Mouse (Mus musculus) thymus, postnatal 4 days (tissue): ENCODE measurements around the gene Tnni1.

Experiments used
- DNase-seq: peaks from one replicate; pipeline ENCODE4 v3.0.0; 2021

Gene Tnni1

DNA sequence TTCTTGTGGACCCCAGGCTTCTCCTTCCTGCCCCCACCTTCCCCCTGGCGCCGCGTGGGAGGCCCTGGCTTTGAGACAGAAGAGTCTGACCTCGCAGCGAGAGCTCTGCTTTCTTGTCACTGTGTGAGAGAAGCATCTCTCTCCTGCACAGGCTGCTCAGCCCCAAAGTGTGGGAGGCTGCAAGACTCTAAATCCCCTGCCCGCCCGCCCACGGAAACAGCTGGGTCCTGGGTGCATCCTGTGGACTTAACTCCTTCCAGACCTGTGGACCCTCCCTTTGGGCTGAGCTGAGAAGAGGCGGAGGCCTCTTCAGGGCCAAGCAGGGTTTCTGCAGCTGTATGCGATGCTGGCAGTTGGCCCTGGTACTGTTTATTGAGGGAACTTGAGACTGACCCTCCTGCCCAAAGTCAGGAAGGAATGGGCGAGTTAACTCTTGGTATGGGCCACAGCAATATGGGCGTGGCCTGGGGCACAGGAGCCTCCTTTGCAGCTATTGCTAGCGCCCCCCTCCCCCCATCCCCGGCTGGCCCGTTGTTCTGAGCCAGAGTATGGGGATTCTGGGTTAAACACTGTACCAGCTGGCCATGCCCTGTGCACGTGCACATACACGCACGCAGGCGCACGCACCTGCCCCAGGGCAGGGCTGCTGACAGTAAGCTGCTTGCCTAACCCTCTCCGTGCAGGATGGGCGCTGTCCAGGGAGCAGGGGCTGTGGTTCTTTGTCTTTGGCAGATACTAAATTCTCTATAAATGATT, at the start of gene Tnni1:
Gene Tnni1 (plus strand): TSS at position 655 of the 756 bp plus-strand sequence.
- DNase-seq: peak; percentile 67

DNA sequence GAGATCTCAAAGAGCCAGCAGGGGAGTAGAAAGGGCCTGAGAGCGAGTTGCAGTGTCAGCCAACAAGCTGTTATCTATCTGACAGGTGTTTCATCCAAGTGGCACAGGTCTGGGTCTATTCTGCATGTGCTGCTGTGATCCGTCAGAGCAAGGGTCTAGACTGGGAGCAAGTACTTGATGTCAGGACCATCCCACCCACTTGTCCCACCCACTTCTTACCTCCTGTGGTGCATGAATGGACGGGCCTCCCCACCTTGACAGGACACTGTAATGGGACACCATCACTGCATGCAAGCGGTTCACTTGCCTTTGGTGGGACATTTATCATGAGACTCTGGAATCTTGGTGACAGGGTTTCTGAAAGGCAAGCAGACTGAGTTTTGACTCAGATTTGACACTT, 49.4 kb upstream of the Tnni1 start:
- no peak for DNase-seq

GRCm38 (mm10) chr1:135730296-135730695, 48.9 kb upstream of the Tnni1 start:
- peak; percentile 28 for DNase-seq

DNA sequence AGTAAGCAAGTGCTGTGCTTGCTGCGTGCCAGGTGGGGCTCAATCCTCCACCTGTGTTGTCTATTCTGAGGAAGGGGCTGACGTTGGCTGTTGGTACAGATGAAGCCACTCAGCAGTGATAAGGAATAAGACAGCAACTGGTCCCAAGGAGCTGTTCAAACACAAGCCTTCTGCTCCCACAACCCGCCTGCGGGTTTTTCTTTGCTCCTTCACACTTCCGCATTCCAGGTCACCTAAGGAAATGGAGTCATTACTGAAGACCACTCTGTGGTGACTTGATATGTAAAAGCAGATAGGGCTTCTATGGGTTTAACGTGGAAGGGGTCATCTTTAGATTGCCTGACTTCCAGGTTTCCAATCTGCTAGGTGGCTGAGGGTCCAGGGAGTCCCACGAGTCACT, 47.8 kb upstream of the Tnni1 start:
- no peak for DNase-seq

DNA sequence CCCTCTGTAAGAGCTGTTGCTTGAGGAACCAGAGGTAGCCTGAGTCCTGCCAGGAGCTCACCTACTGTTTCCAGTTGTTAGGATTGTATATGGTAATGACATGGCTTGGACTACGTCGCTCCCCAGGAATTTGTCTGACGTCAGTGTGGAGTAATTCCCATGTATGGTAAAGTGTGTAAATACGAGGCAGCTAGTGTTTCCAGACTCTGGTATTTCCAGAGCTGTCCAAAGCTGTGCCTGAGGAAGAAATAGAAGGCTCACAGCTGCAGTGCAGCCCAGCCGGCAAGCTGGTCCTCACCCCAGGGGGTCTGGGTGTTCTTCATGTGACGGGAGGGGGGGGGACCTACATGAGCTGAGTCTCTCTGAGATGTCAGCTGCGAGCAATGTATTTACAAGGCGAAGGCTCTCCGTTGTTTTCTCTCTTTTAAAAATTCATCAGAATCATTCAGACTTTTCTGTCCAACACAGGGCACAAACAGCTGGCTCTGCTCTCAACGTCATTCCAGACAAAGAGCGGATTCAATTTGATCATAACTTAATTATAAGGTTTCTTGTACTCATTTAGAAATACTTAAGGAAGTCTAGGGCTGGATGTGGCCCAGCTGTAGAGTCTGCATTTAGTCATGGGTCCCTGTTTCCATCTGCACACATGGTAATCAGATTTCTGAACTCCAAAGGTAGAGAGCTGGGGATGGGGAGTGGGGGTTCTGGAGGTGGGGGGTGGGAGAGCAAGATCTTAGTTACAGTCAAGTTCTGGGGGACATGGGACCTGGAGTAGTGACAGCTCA, 47.1 kb upstream of the Tnni1 start:
- no peak for DNase-seq

DNA sequence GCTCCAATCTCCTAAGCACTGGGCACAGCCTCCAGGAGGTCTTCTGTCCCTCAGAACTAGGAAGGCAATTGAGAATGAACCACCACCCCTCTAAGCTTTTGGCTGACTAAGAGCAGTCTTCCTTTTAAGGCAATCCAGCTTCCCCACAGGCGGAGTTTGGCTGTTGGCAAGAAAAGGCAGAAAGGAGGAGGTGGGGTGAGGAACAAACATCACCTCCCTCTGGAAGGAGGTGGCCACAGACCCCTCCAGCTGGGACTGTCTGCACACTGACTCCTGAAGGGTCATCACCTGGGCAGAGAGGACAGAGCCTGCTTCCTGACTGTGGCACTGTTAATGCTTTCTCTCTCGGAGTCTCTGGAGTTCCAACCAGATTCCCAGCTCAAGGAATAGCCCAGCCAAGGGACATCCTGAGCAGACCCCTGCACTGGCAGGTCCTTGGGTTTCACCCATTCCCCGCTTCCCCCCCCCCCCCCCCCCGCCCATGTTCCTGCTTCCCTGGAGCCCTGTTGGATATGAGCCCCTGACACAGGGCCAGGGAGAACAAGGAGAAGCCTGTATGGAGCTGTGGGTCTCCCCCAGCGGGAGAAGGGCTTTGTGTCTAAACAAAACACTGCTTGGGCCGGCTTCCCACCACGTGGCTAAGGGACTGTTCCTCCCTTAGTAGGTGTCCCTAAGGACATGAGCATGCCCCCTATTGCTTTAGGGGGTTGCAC, 44.9 kb upstream of the Tnni1 start:
- DNase-seq: no peak

DNA sequence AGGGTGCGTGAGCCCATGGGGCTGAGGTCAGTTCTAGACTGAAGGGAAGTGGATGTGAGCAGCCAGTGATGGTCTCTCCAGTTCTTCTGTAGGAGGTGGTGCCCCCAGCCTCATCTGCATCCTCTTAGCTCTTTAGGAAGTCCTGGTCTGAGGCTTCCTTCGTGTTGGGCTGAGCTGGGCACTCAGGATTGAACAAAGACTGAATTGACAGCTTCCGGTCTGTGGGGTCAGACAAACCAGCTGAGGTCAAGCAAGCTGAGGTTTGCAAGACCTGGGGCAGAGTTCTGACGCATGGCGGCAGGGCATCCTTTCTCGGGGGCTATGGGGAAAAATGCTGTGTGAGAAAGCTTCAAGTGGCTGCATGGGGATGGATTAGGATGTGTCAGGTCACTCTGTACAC, 43.8 kb upstream of the Tnni1 start:
- no peak for DNase-seq

- no peak for DNase-seq
Measured at GRCm38 (mm10) chr1:135744987-135745386, 34.2 kb upstream of the Tnni1 start.

GRCm38 (mm10) chr1:135746248-135746647, 33.0 kb upstream of the Tnni1 start:
- no peak for DNase-seq

DNA sequence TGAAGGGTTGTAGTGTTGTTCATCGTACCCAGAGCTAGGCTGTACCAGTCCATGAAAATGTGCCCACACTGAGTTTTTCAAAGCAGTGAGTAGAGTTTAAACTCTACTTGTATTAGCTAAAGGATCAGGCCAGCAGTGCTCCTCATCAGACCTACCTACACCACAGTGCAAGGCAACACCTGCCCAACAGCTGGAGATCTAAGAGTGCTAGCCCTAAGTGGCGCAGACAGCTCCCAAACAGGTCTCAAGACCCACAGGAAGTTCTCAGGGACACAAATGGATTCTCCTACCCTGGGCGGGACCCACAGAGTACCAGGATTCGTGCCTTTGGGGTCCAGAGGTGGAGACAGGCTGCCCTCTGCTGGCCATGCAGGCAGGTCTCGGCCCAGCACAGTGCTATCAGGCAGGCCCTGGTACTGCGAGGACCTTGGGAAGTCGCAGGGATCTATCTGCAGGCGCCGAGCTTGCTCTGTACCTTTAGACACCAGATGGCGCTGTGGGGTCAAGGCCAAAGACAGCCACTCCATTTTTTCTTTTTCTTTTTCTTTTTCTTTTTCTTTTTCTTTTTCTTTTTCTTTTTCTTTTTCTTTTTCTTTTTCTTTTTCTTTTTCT, 26.4 kb upstream of the Tnni1 start:
- DNase-seq: peak; percentile 96

DNA sequence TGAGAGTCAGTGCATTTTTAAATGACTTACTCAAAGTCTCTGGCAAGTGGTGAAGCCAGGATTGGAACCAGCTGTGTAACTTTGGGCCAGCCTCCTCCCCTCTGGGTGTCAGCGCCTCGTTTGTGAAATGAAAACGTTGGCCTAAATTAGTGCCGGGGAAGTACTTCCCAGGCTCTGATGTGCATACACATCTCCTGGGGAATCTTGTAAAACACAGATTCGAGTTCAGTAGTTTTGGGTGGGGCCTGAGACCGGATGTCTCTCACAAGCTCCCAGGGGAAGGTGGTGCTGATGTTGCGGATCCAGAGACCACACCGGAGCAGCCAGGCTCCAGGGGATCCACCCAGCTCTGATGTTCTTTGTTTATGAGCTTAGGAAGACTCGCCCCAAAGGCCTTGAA, 23.9 kb upstream of the Tnni1 start:
- DNase-seq: no peak

DNA sequence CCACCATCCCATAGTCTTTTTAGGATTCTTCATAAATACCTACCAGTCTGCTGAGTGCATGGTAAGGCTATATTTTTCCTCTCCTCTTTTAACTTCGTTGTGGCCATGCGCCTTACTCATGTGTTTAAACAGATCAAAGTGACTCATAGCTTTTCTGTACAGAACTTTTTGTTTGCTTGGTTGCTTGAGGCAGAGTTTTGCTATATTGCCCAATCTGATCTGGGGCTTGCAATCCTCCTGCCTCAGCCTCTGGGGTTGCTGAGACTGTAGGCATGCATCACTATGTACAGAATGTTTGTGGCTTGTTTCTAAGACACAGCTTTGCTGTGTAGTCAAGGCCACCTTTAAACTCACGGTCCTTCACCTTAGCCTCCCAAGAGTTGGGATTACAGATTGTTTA, 23.3 kb upstream of the Tnni1 start:
- DNase-seq: no peak

GRCm38 (mm10) chr1:135757287-135757686, 21.9 kb upstream of the Tnni1 start:
- no peak for DNase-seq

DNA sequence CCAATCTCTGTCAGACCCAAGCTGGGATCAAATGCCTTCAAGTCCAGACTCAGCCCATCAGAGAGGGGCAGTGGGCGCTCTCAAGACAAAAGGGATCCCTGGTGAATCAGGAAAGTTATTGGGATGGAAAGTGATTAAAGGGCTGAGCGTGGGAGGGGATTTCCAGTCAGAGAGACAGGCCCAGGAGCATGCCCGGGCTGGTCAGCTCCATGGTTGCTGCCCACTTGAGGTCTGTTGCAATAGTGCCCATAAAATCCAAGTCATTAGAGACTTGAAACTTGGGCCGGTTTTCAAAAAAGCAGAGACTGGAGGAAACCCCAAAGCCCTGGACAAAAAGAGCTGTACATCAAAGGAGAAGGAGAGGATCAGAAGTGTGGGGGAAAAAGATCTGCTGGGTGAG, 19.5 kb upstream of the Tnni1 start:
- DNase-seq: no peak

DNA sequence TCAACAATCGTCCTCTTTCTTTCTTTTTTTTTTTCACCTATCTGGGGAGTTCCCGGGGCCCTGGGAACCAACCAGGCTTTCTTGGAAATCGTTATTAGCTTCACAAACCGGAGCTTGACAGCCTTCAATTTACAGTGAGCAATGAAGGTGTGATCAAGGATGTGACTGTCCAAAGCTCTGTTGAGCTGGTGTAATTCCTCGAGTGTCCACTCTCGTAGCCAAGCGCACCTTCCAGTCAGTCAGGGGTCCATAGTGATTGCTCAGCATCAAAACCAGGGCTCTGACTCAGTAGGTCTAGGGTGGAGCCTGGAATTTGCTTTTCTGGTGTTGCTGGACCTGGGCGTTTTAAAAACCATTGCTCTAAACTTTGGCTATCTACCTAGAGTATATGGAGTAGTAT, 19.0 kb upstream of the Tnni1 start:
- DNase-seq: no peak

DNA sequence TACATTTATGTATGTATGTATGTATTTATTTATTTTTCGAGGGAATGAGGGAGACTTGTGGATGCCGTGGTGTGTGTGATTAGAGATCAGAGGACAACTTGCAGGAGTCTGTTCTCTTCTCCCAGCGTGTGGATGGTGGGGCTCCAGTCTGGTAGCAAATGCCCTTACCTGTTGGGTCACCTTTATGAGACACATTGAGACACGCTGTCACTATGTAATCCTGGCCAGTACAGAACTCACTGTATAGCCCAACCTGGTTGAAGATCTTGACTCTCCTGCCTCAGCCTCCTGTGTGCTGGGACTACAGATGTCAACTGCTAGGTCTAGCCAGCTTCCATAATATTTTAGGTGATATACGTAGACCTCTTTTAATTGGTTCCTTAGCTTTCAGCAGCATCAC, 17.5 kb upstream of the Tnni1 start:
- no peak for DNase-seq

DNA sequence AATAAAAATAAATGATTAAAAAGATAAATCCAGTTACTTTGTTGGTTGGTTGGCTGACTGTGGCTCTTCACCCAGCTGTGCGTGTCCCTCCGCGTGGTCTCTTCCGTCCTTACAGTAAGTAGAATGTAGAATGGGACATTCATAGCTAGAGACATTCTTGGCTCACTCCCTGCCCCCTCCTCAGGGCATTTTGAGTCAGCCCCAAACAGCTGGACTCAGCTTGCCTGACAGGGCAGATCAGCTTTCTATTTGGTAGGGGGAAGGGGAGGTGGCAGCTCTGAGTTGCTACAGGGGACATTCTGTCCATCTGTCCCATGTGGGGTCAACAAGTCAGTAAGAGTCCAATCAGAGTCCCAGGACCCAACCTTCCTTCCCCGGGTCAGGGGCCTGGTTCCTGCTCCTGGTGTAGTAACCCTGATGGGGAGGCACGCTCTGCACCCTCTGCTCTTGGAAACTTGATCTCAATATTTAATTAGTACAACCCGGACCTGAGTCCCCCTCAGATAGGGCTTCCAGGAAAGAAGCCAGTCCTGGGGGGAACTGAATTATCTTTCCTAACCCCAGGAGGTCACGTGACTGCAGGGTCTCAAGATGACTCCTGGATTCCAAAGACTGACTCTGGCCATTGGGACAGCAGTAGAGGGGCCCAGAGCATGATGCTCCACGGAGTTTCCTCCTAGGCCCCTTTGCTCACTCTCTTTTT, 15.6 kb upstream of the Tnni1 start:
- no peak for DNase-seq

GRCm38 (mm10) chr1:135764206-135764528, 15.1 kb upstream of the Tnni1 start:
- DNase-seq: no peak

DNA sequence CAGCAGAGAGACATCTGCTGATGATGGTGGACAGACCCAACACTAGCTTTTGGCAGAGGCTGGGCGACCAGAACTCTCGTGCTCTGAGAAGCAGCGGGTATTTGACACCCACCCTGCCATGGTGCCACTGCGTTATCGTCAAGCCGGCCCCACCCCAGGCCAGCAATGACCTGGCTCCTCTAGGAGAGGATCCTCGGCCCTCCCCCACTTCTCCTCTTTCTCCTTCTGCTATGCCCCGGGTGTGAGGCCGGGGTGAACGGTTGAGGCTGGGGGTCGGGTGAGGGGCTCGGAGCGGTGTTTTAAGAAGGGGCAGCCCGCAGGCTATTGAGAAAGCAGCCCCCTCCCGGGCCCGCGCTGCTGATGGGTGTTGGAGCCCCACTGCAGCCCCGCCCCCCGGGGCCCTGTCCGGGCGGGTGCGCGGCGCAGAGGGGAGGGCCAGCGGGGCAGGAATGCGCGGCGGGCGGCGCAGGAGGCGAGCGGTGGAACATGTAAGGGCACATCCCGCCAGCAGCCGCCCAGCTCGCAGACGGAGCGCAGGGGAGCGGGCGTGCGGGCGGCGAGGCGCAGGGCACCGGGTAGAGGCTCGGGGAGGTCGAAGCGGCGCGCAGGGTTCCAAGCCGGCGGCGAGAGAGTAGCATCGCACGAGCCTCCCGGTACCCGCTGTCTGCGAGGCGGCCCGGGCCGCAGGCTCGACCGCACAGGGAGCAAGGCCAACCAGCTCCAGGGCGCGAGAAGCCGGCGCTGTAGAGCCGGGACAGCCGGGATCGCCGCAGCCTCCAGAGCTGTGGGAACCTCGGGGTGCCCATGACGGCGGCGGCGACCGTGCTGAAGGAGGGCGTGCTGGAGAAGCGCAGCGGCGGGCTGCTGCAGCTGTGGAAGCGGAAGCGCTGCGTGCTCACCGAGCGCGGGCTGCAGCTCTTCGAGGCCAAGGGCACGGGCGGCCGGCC, 13.3 kb upstream of the Tnni1 start, which contains the start of gene Phlda3:
Gene Phlda3 (plus strand): TSS at position 475 of the 947 bp plus-strand sequence.
- DNase-seq: peak; percentile 81

- no peak for DNase-seq
Measured at GRCm38 (mm10) chr1:135766592-135767306, 12.5 kb upstream of the Tnni1 start.
